Mouse (Mus musculus) liver, adult 2 months (tissue): ENCODE data around the gene Emc9.

Experiments used
- CTCF ChIP-seq: fragments of 200-500 bp; IDR thresholded peaks from 2 replicates; pipeline ENCODE4 v1.5.1; 2011; ENCODE audit warnings: low read depth, low read length, control low read depth
- POLR2A ChIP-seq: fragments of 200-500 bp; IDR thresholded peaks from 2 replicates; pipeline ENCODE4 v1.6.1; 2011; ENCODE audit warnings: low read length, control low read depth; ENCODE audit not compliant: insufficient read depth; ENCODE audit errors: extremely low read depth

DNA sequence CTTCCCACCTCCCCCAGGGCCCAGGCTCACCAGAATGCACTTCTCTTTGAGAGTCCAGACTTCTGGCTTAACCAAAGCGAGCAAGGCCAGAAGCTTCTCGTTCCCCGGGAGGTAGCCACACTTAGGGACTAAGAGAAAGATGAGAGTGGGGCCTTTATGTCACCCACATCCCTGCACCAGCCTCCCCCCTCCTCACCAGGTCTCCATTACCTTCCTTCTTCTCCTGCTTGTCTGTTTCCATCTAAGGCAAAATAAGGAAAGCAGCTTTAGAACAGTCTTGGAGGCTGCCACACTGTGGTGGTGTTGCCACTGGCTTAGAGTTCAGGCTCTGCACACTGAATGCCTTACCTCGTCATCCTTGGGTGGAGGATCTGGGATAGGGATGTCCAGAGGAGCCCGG is 4.2 kb upstream of the Emc9 start:
- TF ChIP-seq CTCF (no peak), POLR2A (no peak)
